Mouse (Mus musculus) frontal cortex, adult 2 months (tissue): ENCODE measurements around the gene Tmem59. TPM values are rescaled to one million over a fixed set of nuclear protein-coding genes. Genes with fewer than 3 reads are reported as not detected.
A peak's percentile ranks its signal among the peaks of the same experiment; 100 is the strongest.

Experiments used
- DNase-seq, 2 experiments: peaks; one replicate each; pipeline ENCODE4 v3.0.0; 2022; ENCODE audit warnings: low spot score in 1 of 2; ENCODE audit errors: extremely low spot score in 1 of 2
- polyA plus RNA-seq: library from polyadenylated mRNA; depleted of rRNA; stranded (reverse); fragments of >200 nt; gene quantifications from 2 replicates; pipeline ENCODE4 v1.2.3, GENCODE M21; 2012

Tmem59 gene
- polyA plus RNA-seq, 1 experiment = 231 TPM

DNA sequence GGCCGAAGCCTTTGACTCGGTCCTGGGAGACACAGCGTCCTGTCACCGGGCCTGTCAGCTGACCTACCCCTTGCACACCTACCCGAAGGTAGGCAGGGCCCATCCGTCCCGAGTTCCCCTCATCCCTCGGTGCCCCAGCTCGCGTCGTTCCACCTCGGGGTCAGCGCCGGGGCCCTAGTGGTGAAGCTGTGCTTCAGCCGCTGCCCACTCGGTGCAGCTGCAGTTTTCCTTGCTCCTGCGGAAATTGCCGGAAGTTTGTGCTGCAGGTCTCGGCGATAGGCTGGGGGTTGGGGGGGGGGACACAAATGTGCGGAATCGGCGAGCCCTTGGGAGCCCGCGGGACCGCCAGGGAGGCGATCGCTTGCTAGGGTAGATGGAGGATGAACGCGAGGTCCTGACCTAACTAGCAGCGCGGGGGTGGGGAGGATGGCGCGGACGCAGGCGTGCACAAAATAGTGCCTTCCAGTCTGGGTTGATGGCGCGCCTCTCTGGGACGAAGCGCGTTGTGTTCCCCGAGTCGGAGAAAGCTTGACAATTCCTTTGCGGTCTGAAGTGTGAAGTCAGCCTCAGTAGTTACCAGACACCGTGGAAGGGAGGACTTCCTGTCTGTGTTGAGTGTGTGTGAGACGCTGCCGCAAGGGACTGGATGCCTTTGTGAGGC lies 761 bp downstream of the Tmem59 start, which contains the start of gene Tceanc2:
Gene Tceanc2 (minus strand): TSS at position 287 of the 661 bp plus-strand sequence.
- DNase-seq = peak in 1 of 2 experiments; percentile 53

- DNase-seq = no peak
These were observed 1.4 kb downstream of the Tmem59 start for GRCm38 (mm10) chr4:107179561-107179960.

GRCm38 (mm10) chr4:107180746-107181145 lies 2.5 kb downstream of the Tmem59 start:
- DNase-seq = no peak

DNA sequence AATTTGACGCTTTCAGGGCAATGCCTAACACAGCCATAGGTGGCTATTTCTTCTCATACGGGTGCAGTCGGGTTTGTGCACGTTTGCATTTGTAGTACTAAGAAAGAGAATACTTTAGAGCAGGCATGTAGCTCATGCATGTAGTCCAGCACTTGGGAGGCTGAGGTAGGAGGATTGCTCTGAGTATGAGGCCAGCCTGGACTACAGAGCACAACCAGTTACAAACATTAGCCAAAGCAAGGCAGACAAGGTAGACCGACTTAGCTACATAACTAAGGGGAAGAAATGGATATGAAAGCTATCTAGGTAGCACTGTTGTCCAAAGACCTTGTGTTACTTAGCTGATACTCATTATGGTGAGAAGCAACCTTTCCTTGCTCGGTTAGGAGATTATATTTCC lies 3.7 kb downstream of the Tmem59 start:
- no peak for DNase-seq

DNA sequence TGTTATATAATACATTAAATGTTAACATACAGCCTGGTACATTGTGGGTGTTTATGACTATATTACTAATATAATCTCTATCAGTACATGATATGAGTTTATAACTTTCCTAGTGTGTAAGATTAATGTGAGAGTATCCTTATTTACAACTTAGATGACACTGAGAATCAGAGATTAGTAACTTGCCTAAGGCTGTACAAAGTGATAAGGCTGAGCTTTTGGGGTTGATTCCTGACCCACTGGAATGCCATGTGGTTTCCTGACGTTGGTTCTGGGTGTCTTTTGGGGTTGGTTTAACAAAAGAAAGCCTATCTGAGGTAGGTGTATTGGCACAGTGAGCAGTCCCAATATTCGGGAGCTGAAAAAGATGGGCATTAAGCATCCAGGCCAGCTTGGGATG lies 4.6 kb downstream of the Tmem59 start:
- DNase-seq = no peak

DNA sequence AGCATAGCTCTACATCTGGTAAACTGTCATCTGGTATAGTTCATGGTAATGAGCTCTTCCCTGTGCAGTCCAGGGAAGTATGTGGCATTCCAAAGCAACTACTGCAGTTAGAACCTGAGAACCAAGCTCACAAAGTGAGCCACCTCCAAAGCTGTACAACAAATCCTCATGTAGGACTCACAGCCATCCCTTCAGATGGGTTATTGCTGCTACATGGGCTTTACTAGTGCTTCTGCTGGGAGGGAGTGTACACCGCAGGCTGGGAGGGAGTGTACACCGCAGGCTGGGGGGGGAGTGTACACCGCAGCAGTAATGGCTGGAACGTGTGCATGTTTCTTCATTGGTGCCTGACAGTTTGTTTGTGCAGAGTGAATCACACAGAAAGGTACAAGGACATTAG lies 5.0 kb downstream of the Tmem59 start:
- DNase-seq = no peak

DNA sequence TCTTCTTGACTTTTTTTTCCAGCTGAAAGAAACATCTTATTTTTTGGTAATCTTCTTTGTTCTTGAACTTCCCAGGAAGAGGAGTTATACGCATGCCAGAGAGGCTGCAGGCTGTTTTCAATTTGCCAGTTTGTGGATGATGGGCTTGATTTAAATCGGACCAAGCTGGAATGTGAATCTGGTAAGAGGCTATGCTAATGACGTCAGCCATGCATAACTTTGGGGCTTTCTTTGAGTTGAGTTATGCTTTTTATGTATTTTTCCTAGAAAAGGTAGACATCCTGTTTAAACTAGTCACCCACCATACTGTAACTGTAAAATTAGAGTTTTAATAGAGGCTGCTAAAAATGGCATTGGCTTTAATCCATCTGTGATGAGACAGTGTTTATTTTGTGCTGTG lies 7.5 kb downstream of the Tmem59 start:
- DNase-seq = no peak

DNA sequence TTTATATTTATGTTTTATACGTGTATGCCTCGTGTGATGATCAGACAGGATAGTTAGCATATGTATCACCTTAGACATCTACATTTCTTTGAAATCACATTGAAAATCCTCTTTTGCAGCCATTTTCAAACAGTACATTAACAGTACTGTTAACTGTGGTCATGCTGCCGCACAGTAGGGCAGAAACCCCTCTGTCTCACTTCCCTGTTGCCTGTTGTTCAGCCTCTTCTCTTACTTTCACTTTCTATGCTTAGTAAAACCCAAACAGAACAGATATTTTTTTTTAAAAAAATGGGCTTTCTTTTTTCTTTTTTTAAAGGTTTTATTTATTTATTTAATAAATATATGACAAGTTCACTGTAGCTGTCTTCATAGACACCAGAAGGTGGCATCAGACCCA lies 15.6 kb downstream of the Tmem59 start:
- DNase-seq = no peak

DNA sequence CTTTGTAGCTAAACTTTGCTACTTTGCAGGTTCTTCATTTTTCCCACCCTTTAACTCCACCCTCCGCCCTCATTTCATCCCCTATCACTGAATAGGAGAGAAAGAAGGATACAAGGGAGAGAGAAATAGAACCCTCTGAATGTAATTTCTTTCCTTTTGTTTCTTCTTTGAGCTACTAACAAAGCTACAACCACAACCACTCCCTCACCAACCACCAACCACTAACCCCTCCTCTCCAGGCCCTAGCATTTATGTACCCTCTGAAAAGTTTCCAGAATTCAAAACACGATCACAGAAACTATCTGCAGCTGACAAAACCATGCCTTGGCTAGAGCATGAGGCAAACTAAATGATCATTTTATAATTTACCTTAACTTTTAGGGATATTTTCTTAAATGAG lies 18.3 kb downstream of the Tmem59 start:
- no peak for DNase-seq

DNA sequence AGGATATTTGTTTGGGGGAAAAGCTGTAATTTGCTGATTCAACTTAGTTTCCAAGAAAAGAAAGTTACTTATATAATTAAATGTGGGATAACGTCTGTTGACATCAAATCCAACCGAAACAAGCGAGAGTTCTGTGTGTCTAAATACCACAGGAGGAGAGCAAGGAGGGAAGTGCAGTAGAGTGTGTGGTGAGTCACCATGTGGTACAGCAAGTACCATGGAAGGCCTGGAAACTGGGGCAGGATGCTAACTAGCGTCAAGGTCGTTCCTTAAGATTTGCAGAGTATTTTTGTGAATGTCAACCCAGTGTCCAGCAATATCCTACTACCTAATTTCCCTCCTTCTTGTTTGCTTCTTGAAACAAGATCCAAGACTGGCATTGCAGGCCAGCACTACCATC lies 19.9 kb downstream of the Tmem59 start:
- peak in 1 of 2 experiments; percentile 27 for DNase-seq

DNA sequence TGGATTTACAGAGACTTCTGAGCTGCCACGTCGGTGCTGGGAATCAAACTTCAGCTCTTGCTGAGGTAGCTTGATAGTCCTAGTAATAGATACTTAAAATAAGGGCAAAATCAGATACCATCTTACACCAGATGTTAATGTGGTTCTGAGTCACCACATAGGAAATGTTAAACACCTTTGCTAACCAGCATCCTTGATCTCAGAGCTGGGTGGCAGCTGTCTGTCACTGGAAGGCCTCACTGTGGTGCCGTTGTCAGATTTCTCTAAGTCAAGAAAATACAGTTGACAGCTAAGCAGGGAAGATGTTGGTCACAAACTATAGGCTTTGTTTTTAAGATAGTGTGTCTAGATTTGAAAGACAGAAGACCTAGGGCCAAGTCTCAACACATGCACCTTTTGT lies 23.6 kb downstream of the Tmem59 start:
- DNase-seq = no peak

- no peak for DNase-seq
These were observed 24.8 kb downstream of the Tmem59 start for GRCm38 (mm10) chr4:107203001-107203400.

DNA sequence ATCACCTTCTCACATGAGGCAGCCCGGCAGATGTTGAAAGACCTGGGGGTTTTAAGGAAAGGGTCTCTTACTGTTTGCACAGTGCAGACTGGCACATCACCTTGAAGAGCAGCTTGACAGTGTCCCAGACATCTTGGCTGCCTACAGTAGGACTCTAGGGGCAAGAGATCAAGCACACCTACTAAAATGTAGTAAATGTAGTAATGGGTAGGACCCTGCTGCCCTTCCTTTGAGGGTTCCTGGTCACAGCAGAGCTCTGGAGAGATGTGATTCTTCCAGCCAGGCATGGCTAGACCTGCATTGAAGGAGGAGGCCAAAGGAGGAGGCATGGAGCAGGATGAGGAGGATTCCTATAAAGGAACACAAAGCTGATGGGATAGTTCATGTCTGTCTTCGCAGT lies 28.8 kb downstream of the Tmem59 start:
- no peak for DNase-seq

GRCm38 (mm10) chr4:107208880-107209279 lies 30.7 kb downstream of the Tmem59 start, which contains the start of gene Ldlrad1:
Ldlrad1 (plus strand) TSS chr4:107209180.
- no peak for DNase-seq

DNA sequence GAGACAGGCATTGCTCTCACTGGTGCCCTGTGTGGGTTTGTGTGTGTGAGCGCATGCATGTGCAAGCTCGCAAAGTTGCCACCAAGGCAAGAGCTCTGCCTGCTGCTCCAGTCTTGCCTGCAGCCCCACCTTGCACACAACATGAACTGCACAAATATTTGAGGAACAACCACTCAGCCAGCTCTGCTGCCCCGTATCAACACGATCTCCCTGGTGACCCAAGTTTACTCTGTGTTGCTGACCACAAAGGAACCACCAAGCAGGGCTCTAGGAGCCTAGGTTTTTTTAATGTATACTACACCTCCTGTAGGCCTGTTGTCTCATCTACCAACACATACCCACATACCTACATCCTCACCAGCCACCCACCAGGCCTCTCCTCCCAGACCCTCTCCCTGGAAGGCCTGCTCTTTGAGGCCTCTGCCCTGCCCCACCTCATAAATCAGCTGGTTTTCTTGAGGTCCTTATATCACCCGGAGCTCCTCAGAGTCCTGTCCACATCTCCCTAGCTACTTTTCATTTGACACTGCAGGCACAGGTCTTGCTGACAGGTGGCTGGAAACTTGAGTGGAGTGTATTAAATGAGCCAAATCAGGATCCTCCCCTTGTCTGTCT lies 32.4 kb downstream of the Tmem59 start:
- DNase-seq = no peak

DNA sequence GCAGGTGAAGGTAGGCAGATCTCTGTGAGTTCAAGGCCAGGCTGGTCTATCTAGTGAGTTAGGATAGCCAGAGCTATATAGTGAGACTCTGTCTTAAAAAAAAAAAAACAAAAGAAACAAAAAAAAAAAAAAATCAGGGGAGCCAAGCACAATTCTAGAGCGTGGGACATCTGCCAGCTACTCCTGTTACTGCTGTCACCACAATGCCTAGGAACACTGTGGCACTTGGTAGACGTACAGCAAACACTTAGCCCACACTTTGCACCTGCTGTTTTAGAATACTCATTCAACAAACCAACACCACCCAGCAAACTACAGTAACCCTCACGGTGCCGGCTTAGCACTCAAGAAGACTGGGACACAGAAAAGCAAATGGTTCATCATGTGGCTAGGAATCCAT lies 33.3 kb downstream of the Tmem59 start:
- DNase-seq = peak; percentile 10 to 25

DNA sequence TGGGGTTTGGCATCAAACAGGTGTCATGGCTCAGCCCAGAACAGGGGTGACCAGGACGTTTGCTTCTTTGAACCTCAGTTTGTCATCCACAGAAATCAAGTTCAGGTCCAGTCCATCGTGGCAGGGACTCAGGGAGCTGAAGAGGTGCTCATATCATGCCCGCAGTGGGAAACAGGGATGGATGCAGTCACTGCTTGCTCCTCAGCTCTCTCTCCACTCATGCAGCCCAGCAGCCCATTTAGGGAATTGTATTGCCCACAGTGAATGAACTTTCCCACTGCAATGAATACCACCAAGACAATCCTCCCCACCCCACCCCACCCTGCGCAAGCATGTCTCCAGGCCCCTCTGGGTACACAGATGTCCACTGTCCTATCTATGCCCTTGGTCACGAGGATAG lies 33.7 kb downstream of the Tmem59 start:
- no peak for DNase-seq

- DNase-seq = no peak
These were observed 35.2 kb downstream of the Tmem59 start for GRCm38 (mm10) chr4:107213279-107214011.

DNA sequence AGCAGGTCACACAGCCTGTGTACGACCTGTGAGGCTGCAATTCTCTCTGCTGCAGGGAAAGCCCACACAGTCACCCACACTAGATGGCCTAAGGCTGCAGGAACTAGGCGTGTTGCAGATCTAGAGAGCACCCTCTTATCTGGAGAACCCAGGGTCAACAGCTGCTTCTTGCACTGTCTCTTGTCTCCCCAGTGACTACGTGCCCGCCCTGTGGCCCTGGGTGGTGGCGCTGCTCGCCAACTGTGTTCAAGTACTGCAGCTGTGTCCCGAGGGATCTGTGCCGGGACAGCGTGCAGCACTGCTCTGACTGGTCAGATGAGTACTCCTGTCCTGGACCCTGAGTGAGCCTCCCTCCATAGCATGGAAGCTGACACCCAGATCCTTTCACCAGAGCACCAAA lies 39.4 kb downstream of the Tmem59 start:
- DNase-seq = no peak

DNA sequence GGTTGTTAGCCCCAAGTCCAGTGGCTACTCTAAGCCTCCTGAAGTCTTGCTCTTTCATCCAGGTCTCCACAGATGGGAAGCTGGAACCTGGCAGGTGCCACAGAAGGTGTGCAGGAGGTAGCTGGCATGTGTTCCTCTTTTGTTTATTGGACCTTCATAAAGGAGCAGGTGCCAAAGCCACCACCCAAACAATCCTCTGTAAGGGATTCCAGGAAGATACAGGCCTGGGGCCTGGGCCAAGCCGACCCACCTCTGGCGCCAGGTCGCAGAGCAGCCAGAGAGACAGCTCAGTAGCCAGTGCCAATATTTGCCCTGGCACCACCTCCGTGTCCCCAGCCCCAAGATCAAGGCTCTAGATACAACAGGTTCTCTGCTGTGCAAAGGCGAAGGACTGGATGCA lies 43.3 kb downstream of the Tmem59 start:
- DNase-seq = no peak
